Mouse (Mus musculus) heart, adult 2 months (tissue): ENCODE measurements around the gene Slc16a1. TPM values are rescaled to one million over a fixed set of nuclear protein-coding genes. Genes with fewer than 3 reads are reported as not detected.

Experiments used
- DNase-seq, 2 experiments: peaks; one replicate each; pipeline ENCODE4 v3.0.0; 2021
- H3K27ac ChIP-seq: fragments of 200-600 bp; 2 replicates; pipeline ENCODE4 v1.8.1; 2022
- H3K27me3 ChIP-seq: fragments of 200-500 bp; 2 replicates; pipeline ENCODE4 v1.6.1; 2012; ENCODE audit warnings: mild to moderate bottlenecking, low read length, inconsistent platforms, mixed read lengths; ENCODE audit not compliant: control insufficient read depth, insufficient read depth
- H3K36me3 ChIP-seq: fragments of 200-500 bp; 2 replicates; pipeline ENCODE4 v1.6.1; 2012; ENCODE audit warnings: low read length, inconsistent platforms; ENCODE audit not compliant: control insufficient read depth, insufficient read depth
- H3K4me1 ChIP-seq: fragments of 200-500 bp; 2 replicates; pipeline ENCODE4 v1.6.1; 2011; ENCODE audit warnings: low read length; ENCODE audit not compliant: control insufficient read depth, insufficient read depth
- H3K4me3 ChIP-seq: fragments of 200-600 bp; 2 replicates; pipeline ENCODE4 v1.8.1; 2022
- H3K79me2 ChIP-seq: fragments of 200-500 bp; replicated peaks from 2 replicates; pipeline ENCODE4 v1.6.1; 2012; ENCODE audit warnings: mild to moderate bottlenecking, inconsistent platforms, low read length, moderate library complexity, mixed read lengths; ENCODE audit not compliant: control insufficient read depth, insufficient read depth
- H3K9ac ChIP-seq: fragments of 200-500 bp; 2 replicates; pipeline ENCODE4 v1.6.1; 2012; ENCODE audit warnings: low read depth, mild to moderate bottlenecking, control low read depth, inconsistent platforms, low read length, mixed read lengths
- CTCF ChIP-seq: fragments of 200-600 bp; IDR thresholded peaks from 2 replicates; pipeline ENCODE4 v1.8.1; 2022; ENCODE audit warnings: antibody characterized with exemption, mild to moderate bottlenecking, moderate library complexity
- EP300 ChIP-seq: fragments of 200-500 bp; IDR thresholded peaks from 2 replicates; pipeline ENCODE4 v1.6.1; 2011; ENCODE audit warnings: low read depth, low read length, control low read depth; ENCODE audit not compliant: insufficient read depth
- POLR2A ChIP-seq: fragments of 200-500 bp; IDR thresholded peaks from 2 replicates; pipeline ENCODE4 v1.6.1; 2011; ENCODE audit warnings: mild to moderate bottlenecking, low read depth, low read length, control low read depth; ENCODE audit not compliant: insufficient read depth
- WGBS: fragments of 180-500 bp; shearing (Covaris S2); methylation state at CpG from one replicate; pipeline ENCODE4 v1.1.7; 2018; 5-methylcytosine and 5-hydroxymethylcytosine counted together
- intact Hi-C: fragments of 180-260 bp; cut with DNase I; formaldehyde crosslinking; loops from one replicate; pipeline ENCODE4 v1.15.1; 2025
- long read RNA-seq: library from polyadenylated mRNA; stranded (forward); transcript quantifications from one replicate; pipeline ENCODE4 v2.0.0, GENCODE M21; 2021
- polyA plus RNA-seq: library from polyadenylated mRNA; depleted of rRNA; stranded (reverse); fragments of >200 nt; gene quantifications from 2 replicates; pipeline ENCODE4 v1.2.3, GENCODE M21; 2012; rRNA removed
- total RNA-seq, 2 experiments: library from RNA; stranded (reverse); gene quantifications; 2 replicates each; pipeline ENCODE4 v1.2.3; 2021

The Slc16a1 gene
- total RNA-seq (100 to 1,000 TPM; 157 to 177 TPM), polyA plus RNA-seq (91.9 and 179 TPM in 2 replicates)
- long read RNA-seq, full-length matches to known transcripts: 74 of 97 reads
- long read RNA-seq, partial matches to known transcripts: 23 of 97 reads
- long read RNA-seq, other reads (novel, unspliced or antisense): 0 of 97 reads

- peak within 1 kb of the TSS; percentile 87 for H3K9ac ChIP-seq
- H3K27ac ChIP-seq: peak within 1 kb of the TSS; percentile 97
- no peaks in the 10 kb centered on the region; the same call in 1 of the 2 replicates for H3K36me3 ChIP-seq
- intact Hi-C loops: loop anchor here (2.0 kb wide), 1 partner anchor 128 kb away; the partner anchor contains the start of gene Lrig2
- peak within 1 kb of the TSS; percentile 72 for H3K4me3 ChIP-seq
- peaks cover 3% of the 10 kb centered on the region for H3K4me1 ChIP-seq
- no peaks in the 10 kb centered on the region for H3K27me3 ChIP-seq
- TF ChIP-seq POLR2A: peak; percentile 86
- no peak for TF ChIP-seq CTCF
- TF ChIP-seq EP300: no peak
- no peaks in the 10 kb centered on the region for H3K79me2 ChIP-seq
- under 1% methylated on average over 50 of the region's 50 CpGs for WGBS
- DNase-seq: peak; percentile 93
Observed at GRCm38 (mm10) chr3:104638403-104638779, at the start of gene Slc16a1. Gene Slc16a1, plus strand, starts transcription at chr3:104638668.

GRCm38 (mm10) chr3:104596451-104597134, 41.9 kb upstream of the Slc16a1 start:
- Histone ChIP-seq H3K27me3 (no peaks in the 10 kb centered on the region), H3K36me3 (no peaks in the 10 kb centered on the region; the same call in 1 of the 2 replicates), H3K27ac (peak overlapping the region; percentile 74), H3K79me2 (no peaks in the 10 kb centered on the region), H3K9ac (peak overlapping the region; percentile 4; the same call in 1 of the 2 replicates), H3K4me1 (peaks cover 5% of the 10 kb centered on the region), H3K4me3 (peak overlapping the region; percentile 24; the same call in 1 of the 2 replicates)
- no peak for DNase-seq
- peak; percentile 42 for TF ChIP-seq CTCF
- TF ChIP-seq POLR2A: no peak
- no peak for TF ChIP-seq EP300
- 31% methylated on average over 6 of the region's 6 CpGs for WGBS
- intact Hi-C loops: no loop called here

- no peaks in the 10 kb centered on the region for H3K79me2 ChIP-seq
- H3K27ac ChIP-seq: peak overlapping the region; percentile 74
- WGBS: 32% methylated on average over 10 of the region's 10 CpGs
- no peaks in the 10 kb centered on the region; the same call in 1 of the 2 replicates for H3K36me3 ChIP-seq
- H3K27me3 ChIP-seq: no peaks in the 10 kb centered on the region
- peak; percentile 68 to 86 for DNase-seq
- intact Hi-C loops: no loop called here
- no peak for TF ChIP-seq EP300
- TF ChIP-seq POLR2A: 0 out of 2 replicates have a peak, but pooled peaks have one; percentile 22
- H3K4me1 ChIP-seq: peaks cover 7% of the 10 kb centered on the region
- peak overlapping the region; percentile 4; the same call in 1 of the 2 replicates for H3K9ac ChIP-seq
- peak overlapping the region; percentile 24; the same call in 1 of the 2 replicates for H3K4me3 ChIP-seq
Observed at GRCm38 (mm10) chr3:104597135-104597764, 41.2 kb upstream of the Slc16a1 start.

- 52% methylated on average over 20 of the region's 20 CpGs for WGBS
- DNase-seq: peak; percentile 63 to 84
- peak; percentile 58; the same call in 1 of the 2 replicates for TF ChIP-seq POLR2A
- no peak for TF ChIP-seq CTCF
- TF ChIP-seq EP300: peak; percentile 91
- Histone ChIP-seq H3K9ac (peak overlapping the region; percentile 26), H3K4me3 (0 out of 2 replicates have a peak overlapping the region, but pooled peaks have one; percentile 27), H3K4me1 (peaks cover 9% of the 10 kb centered on the region), H3K79me2 (no peaks in the 10 kb centered on the region), H3K27ac (peak overlapping the region; percentile 88), H3K27me3 (no peaks in the 10 kb centered on the region), H3K36me3 (no peaks in the 10 kb centered on the region; the same call in 1 of the 2 replicates)
- intact Hi-C loops: loop anchor here (5.0 kb wide), 1 partner anchor 73 kb away; no protein-coding TSS in a partner anchor
Observed at GRCm38 (mm10) chr3:104599296-104600150, 38.9 kb upstream of the Slc16a1 start.

- TF ChIP-seq EP300: no peak
- TF ChIP-seq CTCF: no peak
- 0 out of 2 replicates have a peak, but pooled peaks have one; percentile 26 for TF ChIP-seq POLR2A
- Histone ChIP-seq H3K9ac (peak overlapping the region; percentile 26), H3K27me3 (no peaks in the 10 kb centered on the region), H3K4me3 (no peak overlapping the region), H3K4me1 (peaks cover 9% of the 10 kb centered on the region), H3K27ac (peak overlapping the region; percentile 88), H3K36me3 (no peaks in the 10 kb centered on the region; the same call in 1 of the 2 replicates), H3K79me2 (no peaks in the 10 kb centered on the region)
- peak in 1 of 2 experiments; percentile 10 for DNase-seq
- 42% methylated on average over 3 of the region's 3 CpGs for WGBS
- intact Hi-C loops: loop anchor here (5.0 kb wide), 1 partner anchor 72 kb away; no protein-coding TSS in a partner anchor
Observed at GRCm38 (mm10) chr3:104600691-104601090, 37.8 kb upstream of the Slc16a1 start.
